Mouse (Mus musculus) lung, postnatal 10 days (tissue): ENCODE results near the gene Nt5dc3.

ENCODE experiments used
- DNase-seq: peaks from one replicate; pipeline ENCODE4 v3.0.0; 2021

The Nt5dc3 gene

DNA sequence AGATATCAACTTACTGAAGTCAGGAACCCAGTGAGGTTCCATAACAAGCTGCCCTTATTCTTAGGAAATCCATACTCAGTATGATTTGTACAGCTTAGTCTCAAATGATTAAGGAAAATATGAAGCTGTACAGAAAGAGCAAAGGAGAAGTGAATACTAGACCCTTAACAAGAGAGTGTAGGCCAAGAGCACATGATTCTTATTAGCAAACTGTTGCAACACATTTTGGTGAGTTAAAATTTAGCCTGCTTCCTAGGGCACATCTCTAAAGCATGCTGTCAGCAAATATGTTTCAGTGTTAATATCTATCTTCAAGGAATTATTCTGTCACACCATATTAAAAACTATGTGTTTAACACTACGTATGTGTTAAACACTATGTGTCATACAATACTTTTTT is 107.6 kb downstream of the Nt5dc3 start:
- DNase-seq = no peak
